Mouse (Mus musculus) lung, adult 2 months (tissue): ENCODE data around the gene Acad9.

Source experiments
- CTCF ChIP-seq: fragments of 200-500 bp; IDR thresholded peaks from 2 replicates; pipeline ENCODE4 v1.5.1; 2011; ENCODE audit warnings: mild to moderate bottlenecking, low read length, control low read depth; ENCODE audit not compliant: insufficient read depth
- POLR2A ChIP-seq: fragments of 200-500 bp; IDR thresholded peaks from 2 replicates; pipeline ENCODE4 v1.6.1; 2011; ENCODE audit warnings: low read depth, mild to moderate bottlenecking, control low read depth, low read length, borderline replicate concordance; ENCODE audit errors: extremely low read depth

GRCm38 (mm10) chr3:36067731-36068130, 2.0 kb downstream of the Acad9 start:
- TF ChIP-seq CTCF (no peak), POLR2A (no peak)
